Mouse (Mus musculus) bone marrow macrophage, adult 2 months (primary cell): ENCODE data around the gene Bmx.

Experiments used
- CTCF ChIP-seq: IDR thresholded peaks from 2 replicates; pipeline ENCODE4 v1.5.1; 2012; ENCODE audit warnings: low read depth, mild to moderate bottlenecking, low read length, moderate library complexity
- POLR2A ChIP-seq: IDR thresholded peaks from 2 replicates; pipeline ENCODE4 v1.6.1; 2012; ENCODE audit warnings: mild to moderate bottlenecking, low read depth, low read length, borderline replicate concordance

DNA sequence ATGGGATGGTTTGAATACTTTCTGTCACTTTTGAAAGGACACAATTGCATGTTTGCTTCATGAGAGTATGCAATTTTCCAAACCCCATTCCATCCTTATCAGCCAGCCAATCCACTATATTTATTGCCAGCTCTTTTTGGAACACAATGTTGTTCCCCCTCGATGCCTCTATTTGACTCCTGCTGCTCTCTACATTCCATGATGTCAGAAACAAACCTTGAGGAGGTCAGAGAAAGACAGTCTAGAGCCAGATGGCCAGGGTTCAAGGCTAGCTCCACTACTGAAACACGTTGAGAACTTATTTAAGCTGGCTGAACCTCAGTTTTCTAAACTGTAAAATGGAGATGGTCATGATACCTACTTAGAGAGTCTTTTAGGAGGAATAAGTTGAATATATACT is 48.3 kb upstream of the Bmx start:
- TF ChIP-seq POLR2A (no peak), CTCF (no peak)
